Mouse (Mus musculus) kidney, adult 11 months (tissue): Measurements from ENCODE around the gene 3300002I08Rik.
A peak's percentile ranks its signal among the peaks of the same experiment; 100 is the strongest.
"Not testable (repeated sequence)": the region's sequence is repeated elsewhere in the genome, so short reads cannot be mapped to it uniquely, and the experiment has no call there.

Experiments
- DNase-seq: peaks from one replicate; pipeline ENCODE4 v3.0.0; 2022

3300002I08Rik gene

DNA sequence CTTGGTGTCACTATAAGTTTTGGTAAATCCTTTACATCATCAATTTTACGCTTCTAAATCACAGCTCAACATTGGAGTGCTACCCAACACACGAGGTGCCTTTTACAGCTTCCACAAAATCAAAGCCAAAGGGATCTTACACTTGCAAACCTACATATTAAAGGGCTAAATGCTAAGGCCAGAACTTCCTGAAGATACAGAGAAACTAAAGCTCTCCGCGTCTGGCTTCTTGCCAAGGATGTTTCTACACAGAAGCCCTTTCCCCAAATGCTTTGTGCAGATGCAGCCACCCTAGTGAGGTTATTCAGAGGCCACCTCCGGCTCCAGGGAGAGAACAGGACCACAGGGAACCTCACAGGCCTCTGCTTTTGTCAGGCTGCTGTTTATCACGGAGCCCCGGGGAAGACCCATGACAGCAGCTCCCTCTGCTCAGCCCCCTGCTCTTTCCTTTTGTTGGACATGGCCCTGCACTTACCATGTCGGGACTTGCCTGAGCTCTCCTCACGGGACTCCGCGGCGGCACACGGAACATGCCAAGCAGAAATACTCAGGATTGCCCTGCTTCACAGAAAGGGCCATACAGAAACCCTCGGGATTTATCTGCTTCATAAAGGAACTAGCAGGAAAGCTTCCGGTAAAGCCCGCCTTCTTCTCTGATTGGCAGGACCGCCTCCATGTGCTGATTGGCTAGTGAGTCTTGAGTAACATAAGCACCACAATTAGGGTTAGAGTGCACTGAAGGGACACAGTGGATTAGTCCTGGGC lies at the start of gene 3300002I08Rik:
Gene 3300002I08Rik (minus strand): TSS at position 653 of the 765 bp plus-strand sequence.
- peak; percentile 93 for DNase-seq

DNA sequence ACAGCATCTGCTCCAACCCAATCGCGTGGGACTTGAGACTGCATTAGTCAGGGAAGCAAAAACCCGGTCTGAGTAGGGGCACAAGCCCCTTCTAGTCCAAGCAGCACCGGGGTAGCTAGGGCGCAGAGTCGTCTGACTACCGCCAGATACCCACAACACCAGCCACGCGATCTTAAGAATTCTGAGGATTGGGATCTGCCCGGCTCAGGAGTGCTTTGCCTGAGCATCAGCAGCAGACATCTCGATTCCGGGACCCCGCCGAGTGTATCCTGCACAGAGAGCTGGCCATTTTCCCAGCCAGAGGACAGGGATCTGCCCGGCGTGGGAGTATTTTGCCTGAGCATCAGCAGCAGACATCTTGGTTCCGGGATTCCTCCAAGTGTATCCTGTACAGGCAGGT lies 49.6 kb upstream of the 3300002I08Rik start:
- DNase-seq, result not testable (repeated sequence)

DNA sequence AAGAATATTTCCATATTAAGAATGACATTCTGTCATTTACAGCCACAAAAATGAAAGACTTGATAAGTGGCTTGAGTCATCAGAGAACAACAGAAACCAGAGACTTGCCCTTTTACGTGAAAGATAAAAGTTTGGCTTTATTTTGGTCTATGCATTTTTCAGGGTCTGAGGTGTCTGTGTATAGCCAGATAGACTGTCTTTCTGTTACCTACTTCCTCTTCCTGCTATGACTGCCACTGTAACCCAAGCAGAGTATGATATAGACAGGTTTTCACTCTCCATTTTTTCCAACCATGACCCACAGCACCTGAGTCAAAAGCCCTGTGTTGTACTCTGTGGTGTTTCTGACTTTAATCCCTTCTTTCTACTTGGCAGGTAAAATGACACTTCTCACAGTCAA lies 27.6 kb upstream of the 3300002I08Rik start:
- no peak for DNase-seq

DNA sequence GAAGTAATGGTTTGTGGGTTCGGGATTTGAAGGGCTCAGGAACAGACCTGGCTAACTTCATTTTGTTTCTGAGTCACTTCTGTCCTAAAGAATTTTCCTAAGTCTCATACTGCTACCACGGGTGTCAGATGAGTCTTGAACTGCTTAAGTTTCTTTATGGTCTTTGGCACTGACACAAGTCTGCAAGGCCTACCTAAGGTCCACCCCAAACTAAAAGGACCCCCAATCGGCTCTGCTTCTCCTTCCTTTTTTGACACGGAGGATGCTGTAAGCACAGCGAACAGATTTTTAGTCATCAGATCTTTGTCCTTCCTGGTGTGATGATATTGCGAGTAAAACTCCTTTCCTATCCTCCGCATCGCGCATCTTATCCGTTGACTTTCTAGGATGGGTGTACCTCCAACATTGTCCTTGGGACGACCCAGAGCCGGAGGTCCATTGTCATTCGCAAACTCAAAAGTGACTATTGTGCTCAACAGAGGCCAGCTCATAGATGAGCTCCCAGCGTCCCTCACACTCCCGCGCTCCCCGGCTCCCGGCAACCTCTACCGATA lies 23.1 kb upstream of the 3300002I08Rik start:
- not testable (repeated sequence) for DNase-seq

DNA sequence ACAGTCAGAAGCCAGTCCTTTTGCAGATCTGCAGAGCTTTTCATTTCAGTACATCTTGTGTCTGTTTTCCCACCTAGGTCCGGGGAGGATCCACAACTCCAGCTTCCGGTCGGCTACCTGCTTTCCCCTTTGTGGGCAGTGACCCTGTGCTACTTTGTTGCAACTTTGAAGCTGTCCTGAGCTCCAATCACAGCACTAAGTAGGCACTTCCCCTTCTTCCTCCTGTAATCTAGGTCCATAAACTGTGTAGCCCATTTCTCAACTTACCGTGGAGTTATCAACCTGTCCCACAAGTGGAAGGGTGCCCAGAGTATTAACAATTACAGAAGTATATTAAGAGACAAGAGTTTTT lies 289 bp upstream of the 3300002I08Rik start:
- DNase-seq, result no peak

DNA sequence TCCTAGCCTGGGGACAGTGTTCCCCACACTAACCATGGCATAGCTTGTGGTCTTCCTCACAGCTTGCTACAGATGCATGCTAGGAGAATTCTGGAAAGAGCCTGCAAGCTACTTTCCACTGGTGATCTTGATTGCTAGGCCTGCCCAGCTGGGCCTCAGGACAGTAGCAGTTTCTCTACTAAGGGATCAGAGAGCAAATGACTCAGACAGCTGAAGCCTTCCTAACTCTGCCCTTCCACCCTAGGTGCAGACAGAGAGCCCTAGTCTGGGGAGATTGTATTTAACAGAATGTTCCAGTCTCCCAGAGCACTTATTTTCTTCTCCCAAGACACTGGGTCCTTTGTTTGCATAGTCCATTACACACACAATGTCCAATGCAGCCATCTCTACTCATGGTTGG lies 5.4 kb downstream of the 3300002I08Rik start:
- not testable (repeated sequence) for DNase-seq

DNA sequence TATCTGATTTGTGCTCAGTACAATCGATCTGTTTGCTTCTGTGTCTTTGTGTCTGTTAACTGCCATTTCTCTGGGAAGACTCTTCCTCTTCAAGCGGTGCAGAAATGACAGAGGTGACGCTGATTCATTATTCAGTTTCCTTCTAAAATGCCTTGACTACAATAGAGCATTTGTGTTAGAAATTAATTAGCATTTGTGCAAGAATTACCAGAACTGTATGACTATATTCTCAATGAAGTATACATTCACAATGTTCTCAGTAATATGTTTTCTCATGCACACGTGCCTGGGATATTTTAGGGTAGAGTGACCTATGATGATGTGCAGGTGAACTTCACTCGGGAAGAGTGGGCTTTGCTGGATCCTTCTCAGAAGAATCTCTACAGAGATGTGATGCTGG lies 39.2 kb downstream of the 3300002I08Rik start, which contains the start of gene Gm10130:
Gene Gm10130 (plus strand): TSS at position 301 of the 400 bp plus-strand sequence.
- no peak for DNase-seq

DNA sequence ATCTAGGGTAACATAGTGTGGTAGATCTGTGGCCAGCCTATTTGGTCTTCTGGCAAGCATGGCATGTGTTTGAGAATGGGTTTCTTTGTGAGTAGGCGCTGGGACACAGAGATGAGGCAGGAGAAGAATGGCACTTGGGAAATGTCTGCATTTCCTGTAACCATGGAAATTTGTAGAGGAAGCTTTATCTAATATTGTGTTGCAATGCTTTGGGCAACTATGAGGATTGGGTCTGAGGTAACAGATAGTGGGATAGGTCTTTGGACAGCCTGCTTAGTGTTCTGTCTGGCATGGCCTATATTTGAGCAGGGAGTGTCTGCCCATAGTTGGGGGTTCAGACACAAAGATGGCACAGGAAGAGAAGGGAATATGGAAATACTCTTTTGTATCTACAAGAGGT lies 43.6 kb downstream of the 3300002I08Rik start:
- no peak for DNase-seq

DNA sequence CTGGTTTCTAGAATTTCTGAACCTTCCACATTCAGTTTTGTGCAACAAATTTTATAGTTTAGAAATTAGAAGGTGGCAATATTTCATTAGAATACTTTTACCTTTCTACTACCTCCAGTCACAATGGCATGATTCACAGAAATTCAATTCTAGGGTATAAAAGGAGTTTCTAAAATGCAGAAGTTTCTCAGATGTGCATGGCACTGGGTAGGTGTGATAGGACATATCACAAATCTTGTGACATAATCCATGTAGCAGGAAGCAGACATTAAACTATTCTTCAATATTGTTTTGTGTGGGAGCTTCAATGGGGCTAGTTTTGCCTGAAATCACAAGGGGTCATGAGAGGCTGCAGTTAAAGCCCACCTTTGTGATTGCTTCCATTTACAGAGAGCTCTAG lies 46.4 kb downstream of the 3300002I08Rik start:
- no peak for DNase-seq

DNA sequence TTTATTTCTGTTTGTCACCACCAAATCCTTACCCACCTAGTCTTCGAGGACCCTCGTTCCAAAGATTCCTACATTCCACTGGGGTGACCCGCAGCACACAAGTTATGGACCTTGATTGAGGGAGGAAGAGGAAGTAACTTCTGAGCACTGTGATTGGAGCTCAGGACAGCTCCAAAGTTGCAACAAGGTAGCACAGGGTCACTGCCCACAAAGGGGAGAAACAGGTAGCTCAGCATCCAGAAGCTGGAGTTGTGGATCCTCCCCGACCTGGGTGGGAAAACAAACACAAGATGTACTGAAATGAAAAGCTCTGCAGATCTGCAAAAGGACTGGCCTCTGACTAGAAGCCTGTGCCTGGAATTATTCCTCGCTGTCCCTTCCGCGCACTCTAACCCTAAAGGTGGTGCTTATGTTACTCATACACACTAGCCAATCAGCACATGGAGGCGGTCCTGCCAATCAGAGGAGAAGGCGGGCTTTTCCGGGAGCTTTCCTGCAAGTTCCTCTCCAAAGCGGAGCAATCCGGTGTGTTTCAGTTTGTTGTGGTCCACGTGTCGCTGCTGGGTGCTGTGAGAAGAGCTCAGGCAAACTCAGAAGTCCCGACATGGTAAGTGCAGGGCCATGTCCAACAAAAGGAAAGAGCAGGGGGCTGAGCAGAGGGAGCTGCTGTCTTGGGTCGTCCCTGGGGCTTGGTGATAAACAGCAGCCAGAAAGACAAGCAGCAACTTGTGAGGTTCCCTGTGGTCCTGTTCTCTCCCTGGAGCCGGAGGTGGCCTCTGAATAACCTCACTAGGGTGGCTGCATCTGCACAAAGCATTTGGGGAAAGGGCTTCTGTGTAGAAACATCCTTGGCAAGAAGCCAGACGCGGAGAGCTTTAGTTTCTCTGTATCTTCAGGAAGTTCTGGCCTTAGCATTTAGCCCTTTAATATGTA lies 51.3 kb downstream of the 3300002I08Rik start:
- DNase-seq, result peak; percentile 93

DNA sequence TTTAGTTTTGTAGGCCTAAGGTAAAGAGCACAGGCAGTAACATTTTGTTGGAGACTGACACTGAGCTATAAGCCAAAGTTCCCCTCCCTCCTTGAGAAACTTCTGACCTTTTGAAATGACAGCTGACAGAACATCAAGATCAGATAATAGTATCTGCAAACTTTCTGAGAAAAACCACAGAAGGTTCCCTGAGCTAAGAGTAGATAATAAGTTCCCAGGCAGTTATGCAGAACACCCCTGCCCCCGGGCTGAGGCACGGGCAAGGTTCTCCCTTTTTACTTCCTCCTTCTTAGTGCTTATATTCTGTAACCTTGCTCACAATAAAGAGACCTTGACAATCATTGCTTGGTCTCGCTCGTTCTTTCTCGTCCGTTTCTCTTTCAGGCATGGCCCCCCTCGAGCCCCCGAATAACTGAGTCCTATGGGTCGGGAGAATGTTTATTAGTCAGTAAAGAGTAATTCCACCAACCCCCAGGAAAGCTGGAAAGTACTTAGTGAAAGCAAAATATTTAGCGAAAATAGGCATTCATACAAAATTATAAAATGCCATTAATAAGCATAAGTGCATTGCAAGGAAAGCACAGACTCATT lies 55.3 kb downstream of the 3300002I08Rik start:
- DNase-seq, result no peak

DNA sequence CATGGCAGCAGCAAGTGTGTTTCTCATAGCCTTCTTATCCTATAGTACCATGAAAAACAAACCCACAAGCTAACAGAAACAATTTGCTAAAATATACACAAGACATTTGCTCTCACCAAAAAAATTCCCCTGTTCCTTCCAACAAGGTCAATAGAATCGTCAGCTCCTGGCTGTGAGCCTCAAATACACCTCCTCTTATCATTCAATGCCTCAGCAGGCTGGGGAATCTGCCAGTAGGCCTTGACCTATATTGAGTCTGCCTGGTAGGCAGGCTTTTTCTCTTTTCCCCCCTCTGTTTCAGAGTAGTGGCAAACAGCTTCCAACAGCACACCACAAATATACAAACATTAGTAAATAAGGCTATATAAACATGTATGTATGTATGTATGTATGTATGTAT lies 63.5 kb downstream of the 3300002I08Rik start:
- no peak for DNase-seq

DNA sequence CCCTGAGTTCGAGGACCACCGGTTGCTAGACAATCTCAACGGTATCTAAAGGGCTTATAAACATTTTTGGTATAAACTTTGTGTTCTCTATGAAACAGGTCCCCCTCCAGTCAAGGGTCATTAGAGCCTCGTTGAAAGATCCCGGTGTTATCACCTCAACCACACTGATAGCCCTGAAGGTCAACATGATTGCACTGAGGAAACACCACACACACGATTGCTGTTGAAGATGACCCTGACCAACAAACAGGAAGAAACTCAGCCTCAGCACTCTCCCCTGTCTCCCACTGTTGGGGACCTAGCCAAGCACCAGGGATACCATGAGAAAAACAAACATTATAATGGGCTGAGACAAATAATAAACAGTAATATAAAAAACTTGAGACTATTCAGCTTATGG lies 68.9 kb downstream of the 3300002I08Rik start:
- no peak for DNase-seq
